Mouse (Mus musculus) midbrain, embryonic 11.5 days (tissue): ENCODE data around the gene Ssh1. TPM values are rescaled to one million over a fixed set of nuclear protein-coding genes. Genes with fewer than 3 reads are reported as not detected.
A peak's percentile ranks its signal among the peaks of the same experiment; 100 is the strongest.

Experiments used
- ATAC-seq: fragments of 200-750 bp; cut with Nextera tagmentation; 2 replicates; pipeline ENCODE4 v1.8.0; 2017; ENCODE audit warnings: moderate TSS enrichment, moderate library complexity; ENCODE audit not compliant: low FRiP score
- DNase-seq: peaks from one replicate; pipeline ENCODE4 v3.0.0; 2015; ENCODE audit warnings: low spot score; ENCODE audit errors: missing footprints
- H3K27ac ChIP-seq: fragments of 300-500 bp; sonication (generic); 2 replicates; pipeline ENCODE4 v1.5.1; 2014; ENCODE audit warnings: low read depth, low read length
- H3K27me3 ChIP-seq: fragments of 300-500 bp; sonication (generic); 2 replicates; pipeline ENCODE4 v1.6.1; 2014; ENCODE audit warnings: mild to moderate bottlenecking, low read length, moderate library complexity, mixed read lengths; ENCODE audit not compliant: control insufficient read depth, insufficient read depth
- H3K36me3 ChIP-seq: fragments of 300-500 bp; sonication (generic); 2 replicates; pipeline ENCODE4 v1.6.1; 2014; ENCODE audit warnings: mild to moderate bottlenecking, low read length, moderate library complexity, mixed read lengths; ENCODE audit not compliant: control insufficient read depth, insufficient read depth
- H3K4me1 ChIP-seq: fragments of 300-500 bp; sonication (generic); 2 replicates; pipeline ENCODE4 v1.6.1; 2014; ENCODE audit warnings: low read length; ENCODE audit not compliant: control insufficient read depth, insufficient read depth
- H3K4me2 ChIP-seq: fragments of 300-500 bp; sonication (generic); 2 replicates; pipeline ENCODE4 v1.6.1; 2014; ENCODE audit warnings: mild to moderate bottlenecking, moderate library complexity
- H3K4me3 ChIP-seq: fragments of 300-500 bp; sonication (generic); 2 replicates; pipeline ENCODE4 v1.5.1; 2014; ENCODE audit warnings: low read depth, low read length
- H3K9ac ChIP-seq: fragments of 300-500 bp; sonication (generic); 2 replicates; pipeline ENCODE4 v1.6.1; 2014; ENCODE audit warnings: low read length
- H3K9me3 ChIP-seq: fragments of 300-500 bp; sonication (generic); 2 replicates; pipeline ENCODE4 v1.6.1; 2016; ENCODE audit warnings: low read length; ENCODE audit not compliant: control insufficient read depth
- WGBS: fragments of 180-500 bp; shearing (Covaris S2); extraction: QIAGEN DNeasy Blood & Tissue Kit; methylation state at CpG from one replicate; pipeline ENCODE4 v1.1.7; 2014; 5-methylcytosine and 5-hydroxymethylcytosine counted together
- polyA plus RNA-seq: library from polyadenylated mRNA; unstranded; fragments of >200 nt; fragmentation: Nextera tagmentation; extraction: Ambion mirVana; gene quantifications from 2 replicates; pipeline ENCODE4 v1.2.1, GENCODE M21; 2014

The Ssh1 gene
- polyA plus RNA-seq, 1 experiment from 2014 or later: 18.8 TPM

- Histone ChIP-seq H3K4me3 (no peak overlapping the region), H3K9me3 (no peaks in the 10 kb centered on the region), H3K9ac (no peak overlapping the region), H3K36me3 (no peaks in the 10 kb centered on the region), H3K4me2 (no peak overlapping the region), H3K27ac (no peak overlapping the region), H3K27me3 (no peaks in the 10 kb centered on the region), H3K4me1 (peaks cover 4% of the 10 kb centered on the region; the same call in 1 of the 2 replicates)
- WGBS: 86% methylated on average over 7 of the region's 7 CpGs
- ATAC-seq (no peak), DNase-seq (no peak)
Observed at GRCm38 (mm10) chr5:113919060-113919459, 74.6 kb downstream of the Ssh1 start.

- WGBS: 78% methylated on average over 9 of the region's 9 CpGs
- Histone ChIP-seq H3K27ac (no peak overlapping the region), H3K9ac (no peak overlapping the region), H3K9me3 (no peaks in the 10 kb centered on the region), H3K4me2 (no peak overlapping the region), H3K4me3 (no peak overlapping the region), H3K36me3 (no peaks in the 10 kb centered on the region), H3K4me1 (peaks cover 4% of the 10 kb centered on the region; the same call in 1 of the 2 replicates), H3K27me3 (no peaks in the 10 kb centered on the region)
- no peak for DNase-seq
- no peak for ATAC-seq
Observed at GRCm38 (mm10) chr5:113918654-113919053, 75.0 kb downstream of the Ssh1 start.

GRCm38 (mm10) chr5:113910705-113911104, 83.0 kb downstream of the Ssh1 start:
- ATAC-seq (no peak), DNase-seq (no peak)
- peaks cover 21% of the 10 kb centered on the region for H3K4me1 ChIP-seq
- no peak overlapping the region for H3K4me2 ChIP-seq
- H3K9me3 ChIP-seq: no peaks in the 10 kb centered on the region
- H3K27ac ChIP-seq: no peak overlapping the region
- H3K4me3 ChIP-seq: no peak overlapping the region
- 82% methylated on average over 6 of the region's 6 CpGs for WGBS
- H3K27me3 ChIP-seq: no peaks in the 10 kb centered on the region
- H3K9ac ChIP-seq: no peak overlapping the region
- H3K36me3 ChIP-seq: no peaks in the 10 kb centered on the region

- no peaks in the 10 kb centered on the region for H3K9me3 ChIP-seq
- no peak overlapping the region for H3K4me3 ChIP-seq
- peaks cover 26% of the 10 kb centered on the region for H3K4me1 ChIP-seq
- H3K4me2 ChIP-seq: no peak overlapping the region
- no peak overlapping the region for H3K9ac ChIP-seq
- H3K27ac ChIP-seq: no peak overlapping the region
- no peaks in the 10 kb centered on the region for H3K27me3 ChIP-seq
- WGBS: 35% methylated on average over 10 of the region's 10 CpGs
- ATAC-seq: no peak
- DNase-seq: no peak
- no peaks in the 10 kb centered on the region for H3K36me3 ChIP-seq
Observed at GRCm38 (mm10) chr5:113910065-113910701, 83.5 kb downstream of the Ssh1 start.

- Histone ChIP-seq H3K27me3 (no peaks in the 10 kb centered on the region), H3K27ac (peak within 1 kb of the TSS; percentile 96), H3K9me3 (no peaks in the 10 kb centered on the region), H3K4me1 (peaks cover 28% of the 10 kb centered on the region), H3K36me3 (no peaks in the 10 kb centered on the region), H3K4me2 (peak within 1 kb of the TSS; percentile 62), H3K9ac (peak within 1 kb of the TSS; percentile 90), H3K4me3 (peak within 1 kb of the TSS; percentile 96)
- DNase-seq: peak; percentile 100
- peak; percentile 92 for ATAC-seq
- under 1% methylated on average over 50 of the region's 68 CpGs for WGBS
Observed at GRCm38 (mm10) chr5:113908592-113909441, 84.9 kb downstream of the Ssh1 start, which contains the start of gene Coro1c. TSS of gene Coro1c (minus strand) at chr5:113908758.

- H3K9me3 ChIP-seq: no peaks in the 10 kb centered on the region
- peak overlapping the region; percentile 62 for H3K4me2 ChIP-seq
- H3K27ac ChIP-seq: peak overlapping the region; percentile 96
- no peaks in the 10 kb centered on the region for H3K27me3 ChIP-seq
- no peaks in the 10 kb centered on the region for H3K36me3 ChIP-seq
- H3K4me3 ChIP-seq: peak overlapping the region; percentile 96
- DNase-seq (peak; percentile 95), ATAC-seq (peak; percentile 60)
- under 1% methylated on average over 68 of the region's 69 CpGs for WGBS
- peak overlapping the region; percentile 90 for H3K9ac ChIP-seq
- H3K4me1 ChIP-seq: peaks cover 28% of the 10 kb centered on the region
Observed at GRCm38 (mm10) chr5:113907786-113908567, 85.7 kb downstream of the Ssh1 start.

- Histone ChIP-seq H3K27ac (peak overlapping the region; percentile 96), H3K9ac (peak overlapping the region; percentile 90), H3K9me3 (no peaks in the 10 kb centered on the region), H3K4me3 (peak overlapping the region; percentile 96), H3K27me3 (no peaks in the 10 kb centered on the region), H3K4me2 (peak overlapping the region; percentile 62), H3K36me3 (no peaks in the 10 kb centered on the region), H3K4me1 (peaks cover 28% of the 10 kb centered on the region)
- peak; percentile 92 for DNase-seq
- WGBS: 30% methylated on average over 17 of the region's 17 CpGs
- ATAC-seq: no peak
Observed at GRCm38 (mm10) chr5:113906958-113907735, 86.5 kb downstream of the Ssh1 start.

GRCm38 (mm10) chr5:113904987-113905386, 88.7 kb downstream of the Ssh1 start:
- ATAC-seq (no peak), DNase-seq (no peak)
- no peaks in the 10 kb centered on the region for H3K36me3 ChIP-seq
- no peaks in the 10 kb centered on the region for H3K27me3 ChIP-seq
- 58% methylated on average over 4 of the region's 4 CpGs for WGBS
- no peaks in the 10 kb centered on the region for H3K9me3 ChIP-seq
- no peak overlapping the region for H3K4me3 ChIP-seq
- H3K4me1 ChIP-seq: peaks cover 35% of the 10 kb centered on the region
- no peak overlapping the region for H3K9ac ChIP-seq
- no peak overlapping the region for H3K4me2 ChIP-seq
- no peak overlapping the region for H3K27ac ChIP-seq
